Mouse (Mus musculus): ENCODE measurements at regions not wholly inside any gene's neighbourhood (a gene's known extent, or its start where the extent isn't known, plus 50 kb on each side); places are given as distances from the start of the nearest gene placed in this dataset.

DNA sequence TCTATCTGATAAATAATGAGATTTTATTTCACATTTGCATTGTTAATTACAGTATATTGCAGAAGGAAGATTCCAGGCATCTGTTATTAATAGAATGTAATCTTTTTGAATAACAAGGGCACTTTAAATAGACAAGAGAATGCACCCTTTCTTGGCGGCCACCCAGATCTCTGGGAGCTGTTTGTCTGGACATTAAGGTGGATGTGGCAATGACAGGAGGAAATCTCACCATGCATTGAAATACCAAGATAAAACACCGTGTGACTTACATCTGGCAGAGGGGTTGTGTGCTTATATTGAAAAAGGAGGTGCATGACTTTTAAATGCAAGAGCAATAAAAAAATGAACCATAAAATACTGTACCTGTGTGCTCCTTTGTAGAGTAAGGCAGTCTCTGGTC is 171.0 kb upstream of the Meis1 start:
- TF ChIP-seq CTCF (IDR thresholded peaks at IDR 0.05; ENCODE audit: borderline replicate concordance, insufficient read depth, low read length) (no peak), POLR2A (IDR thresholded peaks at IDR 0.05; ENCODE audit: low read depth, low read length) (no peak)

Data from embryonic fibroblast, embryonic 13.5 days (primary cell).